Mouse (Mus musculus) forelimb bud, embryonic 11.5 days (tissue): ENCODE measurements at regions not wholly inside any gene's neighbourhood (a gene's known extent, or its start where the extent isn't known, plus 50 kb on each side); places are given as distances from the start of the nearest gene placed in this dataset.
A peak's percentile ranks its signal among the peaks of the same experiment; 100 is the strongest.

Experiments
- DNase-seq: peaks from one replicate; pipeline ENCODE4 v3.0.0-alpha.2; 2012; ENCODE audit warnings: low read depth, low spot score

DNA sequence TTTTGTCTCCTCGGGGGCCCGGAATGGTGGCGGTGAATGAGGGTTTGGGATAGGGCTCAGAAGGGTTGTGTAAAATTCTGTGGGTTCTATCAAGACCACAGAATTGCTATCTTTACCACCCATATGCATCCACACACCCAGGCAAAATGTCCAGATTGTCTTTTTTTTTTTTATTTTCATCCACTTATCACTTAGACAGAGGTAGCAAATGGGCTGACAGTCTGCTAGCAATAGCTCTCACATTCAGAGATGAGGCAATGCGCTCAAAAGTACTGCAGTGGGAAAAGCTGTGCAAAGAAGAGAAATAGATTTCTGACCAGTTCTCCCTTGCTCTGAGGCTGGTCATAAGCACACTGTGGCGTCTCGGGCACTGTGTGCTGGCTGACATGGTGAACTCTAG, 154.5 kb downstream of the Dad1 start:
- no peak for DNase-seq

DNA sequence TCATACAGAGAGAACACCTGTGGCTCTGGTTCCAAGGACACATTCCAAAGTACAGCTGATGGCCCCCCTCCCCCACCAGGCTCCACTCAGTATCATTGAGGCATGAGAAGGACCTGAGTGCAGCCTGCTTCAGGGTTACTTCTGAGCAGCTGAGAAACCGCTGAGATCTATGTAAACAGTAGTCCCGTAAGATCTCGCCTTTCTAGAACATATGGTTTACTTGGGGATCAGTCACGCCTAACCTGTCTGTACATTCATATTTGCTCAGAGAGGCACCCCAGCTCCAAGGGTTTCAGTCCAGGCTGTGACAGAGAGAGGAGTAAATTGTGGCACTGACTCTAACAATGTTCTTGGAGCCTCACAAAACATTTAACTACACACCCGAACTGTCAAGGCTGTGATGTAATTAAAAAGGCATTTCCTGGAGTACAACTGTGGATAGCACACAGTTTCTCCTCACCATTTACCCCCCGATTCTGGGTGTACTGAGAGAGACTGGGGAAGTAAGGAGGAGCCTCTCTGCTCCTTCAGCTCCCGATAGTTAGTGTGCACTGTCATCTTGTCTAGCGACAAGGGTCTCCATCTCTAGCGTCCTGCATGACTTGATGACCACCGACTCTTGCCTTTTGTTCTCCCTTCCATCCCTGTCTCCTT, 155.7 kb downstream of the Dad1 start:
- DNase-seq = no peak

DNA sequence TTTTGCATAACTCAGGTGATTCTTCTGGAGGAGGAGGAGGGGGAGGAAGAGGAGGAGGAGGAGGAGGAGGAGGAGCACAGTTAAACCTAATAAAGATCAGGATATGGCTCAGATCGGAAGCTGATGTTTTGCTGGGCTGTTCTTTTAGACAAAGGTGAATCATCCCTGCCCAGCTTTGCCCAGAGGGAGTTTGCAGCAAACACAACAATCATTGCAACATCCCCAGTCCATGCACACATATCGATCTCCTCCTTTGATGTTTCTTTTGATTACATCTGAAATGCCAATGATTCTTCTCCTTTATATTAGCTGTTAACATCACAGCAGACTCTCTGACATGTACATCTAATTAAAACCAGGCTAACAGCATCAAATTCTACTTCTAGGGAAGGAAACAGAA, 156.9 kb downstream of the Dad1 start:
- no peak for DNase-seq

DNA sequence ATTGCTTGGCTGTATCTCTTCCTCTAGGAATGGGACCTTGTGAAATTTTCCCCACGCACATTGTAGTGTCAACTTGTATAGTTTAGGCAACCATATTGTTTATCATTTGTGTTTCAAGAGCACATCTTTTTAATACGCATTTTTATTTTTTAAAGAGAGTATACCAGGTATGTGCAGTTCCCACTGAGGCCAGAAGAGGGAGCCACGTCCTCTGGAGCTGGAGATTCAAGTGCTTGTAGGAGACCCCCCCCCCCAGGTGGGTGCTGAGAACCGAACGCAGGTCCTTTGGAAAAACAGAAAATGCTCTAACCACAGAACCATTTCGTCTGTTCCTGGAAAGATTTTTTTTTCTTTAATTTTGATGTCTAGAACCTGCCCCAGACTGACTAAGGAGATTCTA, 161.5 kb downstream of the Dad1 start:
- DNase-seq = no peak

DNA sequence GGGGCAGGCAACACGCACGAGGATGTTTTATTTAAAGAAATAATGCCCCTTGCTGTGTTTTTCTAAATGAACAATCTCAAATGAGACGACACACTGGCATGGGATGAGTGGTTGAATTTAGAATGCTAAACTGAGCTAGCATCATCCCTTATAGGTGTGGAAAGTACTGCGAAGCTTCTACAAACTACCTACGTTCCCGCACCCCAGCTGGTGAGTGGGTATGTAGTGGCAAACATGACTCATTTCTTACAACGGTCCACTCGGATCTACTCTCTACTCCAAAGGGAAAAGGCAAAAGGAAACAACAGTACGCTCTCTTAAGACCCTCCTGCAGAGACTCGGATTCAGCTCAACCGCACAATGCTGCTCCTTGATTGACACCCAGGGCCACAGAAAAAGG, 167.2 kb downstream of the Dad1 start:
- no peak for DNase-seq

DNA sequence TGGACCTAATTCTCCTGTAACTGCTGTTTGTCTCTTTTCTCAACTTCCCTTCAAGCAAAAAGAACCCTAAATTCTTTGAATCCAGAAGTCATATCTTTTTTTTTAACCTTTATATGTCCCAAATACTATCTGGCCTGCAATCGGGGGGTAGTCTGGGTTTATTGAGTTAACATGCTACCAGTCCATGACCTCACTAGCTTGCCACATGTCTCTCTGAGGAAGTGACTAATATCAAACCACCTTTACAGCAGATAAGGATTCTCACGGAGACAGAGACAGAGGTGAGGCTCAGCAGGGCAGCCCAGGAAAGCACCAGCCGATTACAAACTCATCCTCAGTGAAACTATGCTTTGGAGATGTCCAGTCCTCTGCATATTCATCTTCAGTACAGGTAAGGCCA, 179.2 kb downstream of the Dad1 start:
- DNase-seq = no peak

DNA sequence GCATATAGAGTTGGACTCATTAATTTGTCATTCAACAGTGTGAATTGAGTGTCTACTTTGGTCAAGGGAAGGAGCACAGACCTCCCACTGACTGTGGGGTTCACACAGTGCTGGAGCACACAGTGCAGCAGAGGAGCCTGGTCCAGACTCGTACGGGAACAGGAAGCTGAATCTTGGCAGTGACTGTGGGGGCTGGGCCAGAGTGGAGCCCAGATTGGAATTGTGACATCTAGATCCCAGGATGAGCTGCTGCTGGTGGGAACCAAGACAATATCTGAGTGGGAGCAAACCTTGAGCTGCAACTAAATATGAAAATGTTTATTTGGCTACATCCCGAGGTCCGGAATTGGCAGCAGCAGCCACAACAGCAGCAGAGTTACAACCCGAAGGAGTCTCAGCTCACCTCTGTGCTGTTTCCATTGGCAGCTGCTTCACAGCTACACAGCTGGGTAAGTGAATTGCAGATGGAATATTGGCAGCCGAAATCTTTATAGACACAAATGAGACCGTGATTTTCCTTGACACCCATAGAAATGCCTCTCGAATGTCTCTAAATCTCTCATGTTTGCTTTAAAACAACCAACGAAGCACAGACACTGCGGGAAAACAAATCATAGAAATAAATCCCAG, 181.5 kb downstream of the Dad1 start:
- DNase-seq = no peak

DNA sequence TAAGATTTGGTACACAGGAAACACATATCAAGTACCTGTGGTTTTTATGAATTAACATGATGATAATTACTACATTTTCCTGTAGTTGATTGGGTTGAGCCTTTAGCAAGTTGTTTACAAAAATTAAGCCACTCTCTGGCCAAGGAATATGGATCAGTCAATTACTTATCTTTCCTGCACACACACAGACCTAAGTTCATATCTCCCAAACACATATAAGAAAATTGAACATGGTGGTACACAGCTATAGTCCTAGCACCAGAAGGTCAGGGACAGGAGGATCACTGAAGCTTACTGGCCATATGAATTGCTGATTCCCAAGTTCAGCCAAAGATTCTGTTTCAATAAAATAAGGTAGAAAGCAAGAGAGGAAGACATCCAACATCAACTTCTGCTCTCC, 183.7 kb downstream of the Dad1 start:
- no peak for DNase-seq

DNA sequence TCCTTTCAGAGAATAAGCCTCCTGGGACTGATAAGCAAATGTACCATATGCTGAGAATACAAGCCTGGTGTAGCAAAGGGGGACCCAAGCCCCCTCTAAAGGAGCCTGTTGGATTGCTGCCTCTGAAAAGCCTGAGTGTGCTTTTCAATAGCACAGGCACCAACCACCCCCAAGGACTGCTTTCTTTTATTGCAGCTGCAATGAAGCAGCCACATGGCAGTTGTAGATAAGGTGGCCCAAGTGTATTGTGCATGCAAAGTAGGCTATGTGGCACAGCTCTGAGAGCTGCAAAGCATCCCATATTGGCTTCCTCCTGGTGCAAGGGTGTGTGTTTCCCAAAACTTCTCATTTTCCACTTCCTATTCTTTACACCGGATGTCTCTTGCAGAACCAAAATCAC, 185.2 kb downstream of the Dad1 start:
- DNase-seq = no peak

DNA sequence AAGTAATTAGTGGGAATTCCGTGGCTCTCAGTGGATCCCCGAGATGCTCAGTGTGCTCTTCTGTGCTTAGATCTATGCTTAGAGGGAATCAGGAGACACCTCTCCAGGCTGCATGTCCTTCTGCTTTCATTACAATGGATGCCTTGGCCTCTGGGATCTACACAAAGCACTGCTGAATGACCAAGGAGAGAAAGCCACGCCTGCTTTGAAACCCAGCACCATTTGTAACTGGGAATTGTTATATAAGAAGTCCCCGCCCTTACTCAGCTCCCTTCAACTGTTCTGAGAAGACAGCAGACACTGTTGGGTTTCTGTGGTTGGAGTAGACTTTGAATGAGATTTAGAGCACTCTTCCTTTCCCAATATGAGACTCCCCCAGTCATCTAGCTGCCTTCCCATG, 188.4 kb downstream of the Dad1 start:
- DNase-seq = no peak

DNA sequence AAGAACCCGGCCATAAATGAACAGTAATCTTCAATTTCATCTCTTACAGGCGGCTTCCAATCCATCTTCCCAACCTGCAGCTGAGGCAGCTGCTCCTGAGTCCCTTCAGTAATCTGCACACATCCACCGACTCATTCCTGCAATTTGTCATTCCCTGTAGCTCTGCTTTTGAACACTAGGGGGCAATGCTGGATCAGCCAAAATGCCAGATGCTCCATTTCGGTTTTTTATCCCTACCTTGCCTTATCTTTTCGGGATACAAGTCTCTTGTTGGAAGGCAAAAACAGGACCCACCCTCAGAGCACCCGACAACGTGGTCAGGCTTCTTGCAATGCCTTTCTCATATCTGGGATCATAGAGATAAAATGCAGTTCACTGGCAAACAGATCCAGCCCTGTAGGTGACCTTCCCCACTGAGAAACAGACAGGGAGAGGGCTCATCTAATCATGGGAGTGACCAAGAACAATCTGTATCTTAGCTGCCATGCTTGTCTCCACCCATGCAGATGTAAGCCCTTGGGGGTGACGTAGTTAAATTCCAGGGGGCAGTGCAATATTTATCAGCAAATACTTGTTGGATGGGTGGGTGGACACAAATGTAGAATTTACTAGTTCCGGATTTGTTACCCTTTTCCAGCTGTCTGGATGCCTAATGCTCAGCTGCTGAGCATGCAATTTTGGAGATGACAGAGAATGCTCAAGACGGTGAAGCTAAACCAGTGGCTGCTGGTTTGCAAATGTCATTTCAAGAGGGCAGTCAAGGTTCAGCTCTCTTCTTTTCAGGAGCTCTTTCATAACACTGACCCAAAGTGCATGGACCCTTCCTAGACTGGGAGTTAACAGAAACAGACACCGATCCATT, 189.1 kb downstream of the Dad1 start:
- peak; percentile 81 for DNase-seq

DNA sequence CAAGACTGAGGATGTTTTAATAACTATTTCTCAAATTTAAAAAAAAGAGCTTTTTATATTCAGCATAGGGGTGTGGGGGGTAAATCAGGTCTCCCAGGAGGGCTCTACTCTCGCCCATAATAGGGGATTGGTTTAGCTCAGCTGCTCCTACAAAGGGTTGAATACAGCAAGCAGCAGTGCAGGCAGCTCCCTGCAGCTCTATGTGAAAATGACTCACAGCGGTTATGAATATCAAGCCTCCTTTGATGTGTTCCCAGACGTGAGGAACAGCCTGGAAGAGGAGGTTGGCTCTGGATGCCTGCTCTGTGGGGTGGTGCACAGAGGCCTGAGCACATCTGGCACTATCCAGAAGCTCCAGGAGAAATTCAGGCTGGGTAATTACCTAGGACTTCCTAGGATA, 192.3 kb downstream of the Dad1 start:
- no peak for DNase-seq

DNA sequence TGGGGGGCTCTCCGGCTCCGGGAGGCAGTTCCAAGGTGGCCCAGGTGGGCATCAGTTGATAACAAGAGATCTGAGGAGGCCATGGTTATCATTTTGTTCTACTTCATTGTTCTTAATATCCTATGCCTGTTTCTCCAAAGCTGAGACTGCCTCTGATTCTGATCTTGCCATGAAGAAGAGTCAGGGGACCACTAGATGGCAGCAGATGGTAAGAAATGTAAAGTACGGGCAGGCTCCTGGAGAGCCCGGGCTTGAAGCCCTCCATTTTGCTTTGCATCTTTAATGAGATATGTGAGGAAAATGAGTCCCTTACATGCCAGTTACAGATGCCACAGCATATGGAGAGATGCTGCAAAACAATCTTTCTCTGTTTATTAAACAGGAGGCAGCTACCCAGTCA, 194.1 kb downstream of the Dad1 start:
- peak; percentile 86 for DNase-seq

DNA sequence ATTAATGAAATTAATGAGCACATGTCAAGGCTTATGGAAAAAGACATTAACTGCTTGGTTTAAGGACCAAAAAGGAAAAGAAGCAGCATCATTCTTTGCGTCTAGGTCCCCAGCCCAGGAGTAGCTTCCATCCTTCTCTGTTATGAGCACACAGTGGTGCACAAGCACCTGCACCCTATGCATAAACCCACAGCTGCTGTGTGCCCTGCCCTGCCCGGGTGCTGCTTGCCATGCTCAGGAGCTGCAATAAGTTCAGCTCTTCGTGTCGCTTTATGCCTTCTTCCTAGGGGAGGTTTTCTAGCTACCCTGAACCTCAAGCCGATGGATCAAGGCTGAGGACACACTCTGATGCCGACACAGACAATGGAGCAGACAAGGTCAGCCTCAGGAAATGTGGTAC, 194.8 kb downstream of the Dad1 start:
- DNase-seq = no peak

DNA sequence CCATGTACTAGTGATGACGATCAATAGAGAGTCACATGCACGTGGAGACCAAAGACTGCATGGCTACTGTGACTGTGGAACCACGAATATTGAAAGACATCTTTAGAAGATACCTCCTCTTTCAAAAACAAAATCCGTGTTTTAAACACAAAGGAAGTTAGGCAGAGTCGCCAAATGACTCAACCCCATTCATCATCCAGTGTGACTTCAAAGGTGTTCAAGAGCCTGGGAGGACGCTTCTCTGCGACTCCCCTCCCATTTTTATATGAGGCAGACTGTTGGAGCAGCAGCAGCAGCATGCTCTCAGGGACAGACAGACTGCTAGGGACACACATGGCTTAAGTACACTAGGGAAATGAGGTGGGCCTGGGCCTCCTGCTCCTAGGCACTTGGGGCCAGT, 197.2 kb downstream of the Dad1 start:
- DNase-seq = no peak

DNA sequence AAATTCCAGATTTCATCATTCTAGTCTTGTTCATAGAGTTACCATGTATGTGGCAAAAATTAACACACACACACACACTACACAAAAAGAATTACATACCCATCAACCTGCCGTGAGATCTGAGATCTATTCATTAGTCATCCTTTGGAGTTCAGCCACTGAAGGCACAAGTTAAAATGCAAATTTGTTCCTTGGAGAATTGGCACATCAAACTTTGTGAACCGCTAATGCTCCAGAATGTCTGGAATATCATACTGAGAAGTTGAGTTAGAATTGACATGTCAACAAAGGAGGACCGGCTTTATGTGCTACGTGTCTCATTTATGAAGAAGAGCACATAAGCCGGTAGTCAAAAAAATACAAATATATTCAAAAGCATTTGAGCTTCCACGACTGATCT, 198.5 kb downstream of the Dad1 start:
- DNase-seq = no peak

DNA sequence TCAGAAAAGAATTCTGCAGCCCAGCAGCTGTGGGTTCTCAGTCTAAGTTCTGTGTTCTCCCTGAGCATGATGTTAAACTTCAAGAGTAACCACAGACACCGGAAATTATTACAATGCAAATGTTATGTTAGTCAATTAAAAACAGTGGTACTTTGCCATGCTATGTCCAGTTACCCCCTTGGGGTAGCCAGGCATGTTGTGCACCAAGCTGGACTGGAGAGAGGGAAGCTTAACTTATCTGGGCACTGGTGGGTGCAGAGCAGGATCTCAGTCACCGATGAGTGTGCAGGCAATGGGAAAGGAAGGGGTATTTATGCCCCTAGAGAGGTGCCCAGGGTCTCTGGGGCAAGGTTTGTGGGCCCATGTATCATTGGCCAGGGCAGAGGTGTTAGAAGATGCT, 211.6 kb downstream of the Dad1 start:
- DNase-seq = no peak

DNA sequence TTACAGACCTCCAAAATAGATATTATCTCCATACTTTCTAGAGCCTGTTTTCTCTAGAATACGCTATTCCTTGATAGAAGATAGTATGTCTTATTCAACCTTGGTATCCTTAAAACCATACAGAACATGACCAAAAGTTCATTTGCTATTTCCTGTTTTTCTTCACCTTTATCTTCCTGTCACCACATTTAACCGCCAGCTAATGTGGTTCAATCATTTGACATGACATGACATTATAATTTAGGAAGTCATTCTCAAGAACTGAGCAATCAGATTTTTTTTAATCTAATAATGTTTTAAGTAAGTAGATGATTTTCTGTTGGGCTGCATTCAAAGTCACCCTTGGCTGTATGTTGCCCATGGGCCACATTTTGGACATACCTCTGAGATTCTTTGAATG, 213.3 kb downstream of the Dad1 start:
- no peak for DNase-seq

DNA sequence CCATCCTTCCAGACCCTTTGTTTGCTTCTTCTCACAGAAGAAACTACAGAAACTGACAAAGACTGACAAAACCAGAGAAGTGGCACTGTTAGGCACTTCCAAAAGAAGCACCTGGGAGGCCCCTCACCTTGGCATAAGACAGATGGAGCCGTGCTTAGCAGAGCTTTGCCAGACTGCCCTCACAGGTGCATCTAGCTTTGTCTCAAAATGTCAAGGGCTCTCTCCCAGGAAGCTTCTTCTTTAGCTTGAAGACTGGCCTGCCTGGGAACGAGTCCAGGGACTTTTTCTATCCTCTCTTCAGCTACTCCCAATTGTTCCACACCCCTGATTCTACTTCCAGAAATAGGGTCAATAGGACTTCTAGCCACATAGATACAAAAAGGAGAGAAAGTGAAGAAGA, 219.4 kb downstream of the Dad1 start:
- DNase-seq = no peak

DNA sequence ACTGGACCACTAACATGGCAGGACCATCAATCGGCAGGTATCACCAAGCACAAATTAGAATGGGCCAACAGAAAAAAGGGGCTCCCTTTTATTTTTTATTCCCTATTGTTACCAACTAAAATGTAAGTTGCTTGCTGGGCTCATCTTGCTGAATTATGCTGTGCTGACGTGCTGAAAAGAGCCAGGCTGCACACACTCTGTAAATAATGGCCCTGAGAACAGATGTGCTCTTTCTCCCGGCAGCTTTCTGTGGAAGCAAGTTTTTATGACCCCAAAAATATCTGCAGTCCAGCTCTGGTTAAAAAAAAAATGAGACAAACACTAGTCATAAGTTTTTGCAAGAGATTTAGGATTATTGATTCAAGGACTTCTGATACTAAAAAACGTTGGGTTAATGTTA, 230.4 kb downstream of the Dad1 start:
- peak; percentile 57 for DNase-seq

DNA sequence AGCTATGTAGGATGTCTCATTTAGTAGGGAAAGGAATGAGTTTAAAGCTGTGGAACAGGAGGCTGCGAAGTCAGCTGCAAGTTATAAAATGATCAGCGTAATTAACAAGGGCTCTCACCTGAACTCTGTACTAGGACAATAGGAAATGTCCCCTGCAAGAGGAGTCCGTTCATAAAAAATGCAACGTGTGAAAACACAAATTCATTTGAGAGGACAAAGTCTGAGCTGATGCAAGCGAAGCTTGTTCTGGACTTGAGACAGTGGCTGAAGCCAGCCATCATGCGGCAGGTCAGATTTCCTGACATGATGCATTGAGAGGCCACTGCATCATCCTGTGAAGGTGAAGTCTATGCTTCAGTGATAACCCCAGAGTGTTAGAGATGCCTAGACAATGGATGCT, 232.5 kb downstream of the Dad1 start:
- no peak for DNase-seq

DNA sequence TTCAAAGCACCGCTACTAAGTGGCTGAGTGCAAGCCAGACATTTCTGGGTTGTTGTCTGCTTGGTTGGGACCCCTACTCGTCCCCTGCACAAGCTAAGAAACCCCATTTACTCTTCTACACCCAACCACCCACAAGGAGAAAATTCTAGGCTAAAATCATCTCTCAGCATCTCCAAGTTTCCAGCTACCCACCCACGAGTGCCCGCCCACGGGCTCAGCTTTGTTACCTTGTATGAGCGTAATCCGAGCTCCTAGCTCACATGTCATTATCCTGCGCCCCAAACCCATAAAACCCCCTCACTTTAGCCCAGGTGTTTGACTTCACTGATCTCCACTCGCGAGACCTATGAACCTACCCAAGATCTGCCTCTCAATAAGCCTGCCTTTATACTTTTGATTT, 239.3 kb downstream of the Dad1 start:
- no peak for DNase-seq

DNA sequence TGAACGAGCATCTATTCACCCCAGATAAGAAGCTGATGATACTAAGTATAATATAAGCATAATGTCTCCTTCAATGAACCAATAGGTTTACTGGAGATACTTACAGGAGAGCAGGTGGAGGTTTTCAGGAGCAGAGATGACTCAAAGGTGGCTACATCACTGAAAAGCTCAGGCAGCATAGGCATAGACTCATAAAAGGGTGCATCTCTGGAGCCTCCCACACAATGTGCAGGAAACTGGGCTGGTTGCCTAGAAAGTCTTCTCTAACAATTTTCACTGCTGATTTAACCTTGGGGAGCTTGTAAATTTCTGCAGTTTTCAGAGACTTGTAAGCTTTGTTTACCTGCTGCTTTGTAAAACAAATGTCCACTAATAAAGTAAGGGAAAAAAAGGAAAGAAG, 251.8 kb downstream of the Dad1 start:
- DNase-seq = no peak
